Mouse (Mus musculus) spleen, postnatal 4 days (tissue): Measurements from ENCODE around the gene Dop1a.
"Not testable (repeated sequence)": the region's sequence is repeated elsewhere in the genome, so short reads cannot be mapped to it uniquely, and the experiment has no call there.

Experiments used
- DNase-seq, 2 experiments: peaks; one replicate each; pipeline ENCODE4 v3.0.0; 2022; ENCODE audit warnings: low spot score in 2 of 2

Dop1a gene

DNA sequence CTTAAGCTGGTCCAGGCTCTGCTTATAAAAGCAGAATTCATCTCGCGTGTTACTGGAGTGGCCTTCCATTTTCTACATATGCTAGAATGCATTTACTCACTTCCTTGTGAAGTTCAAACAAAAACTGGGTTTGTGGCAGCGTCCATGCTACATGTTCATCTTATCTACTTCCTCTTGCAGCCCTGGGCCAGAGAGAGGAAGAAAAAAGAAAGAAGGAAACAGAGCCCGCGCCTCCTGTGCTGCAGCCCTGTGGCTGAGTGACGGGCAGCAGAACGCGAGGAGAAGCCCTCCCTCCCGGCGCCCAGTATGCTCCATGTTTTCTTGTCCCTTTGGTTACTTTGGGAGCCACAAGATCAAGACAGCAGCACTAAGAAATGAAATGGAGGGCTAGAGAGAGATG lies 112.7 kb downstream of the Dop1a start:
- DNase-seq, result no peak

DNA sequence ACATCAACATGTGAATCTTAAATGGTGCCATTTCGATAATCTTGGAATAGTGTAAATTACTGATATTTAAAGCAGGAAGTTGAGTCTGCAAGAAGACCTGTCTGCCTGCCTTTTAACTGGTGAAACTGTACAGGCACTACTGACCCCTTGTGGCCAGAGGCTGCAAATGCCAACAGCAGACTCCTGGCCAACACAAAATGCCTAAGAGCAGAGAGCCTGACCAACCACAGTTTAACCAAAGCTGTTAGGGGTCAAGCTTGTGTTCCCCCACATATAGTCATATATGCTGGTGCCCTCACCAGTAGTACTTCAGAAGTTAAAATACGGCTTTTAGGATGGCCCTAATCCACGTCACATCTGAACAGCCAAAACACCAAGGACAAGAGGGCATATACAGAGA lies 116.8 kb downstream of the Dop1a start:
- DNase-seq, result peak; percentile 60 to 85

DNA sequence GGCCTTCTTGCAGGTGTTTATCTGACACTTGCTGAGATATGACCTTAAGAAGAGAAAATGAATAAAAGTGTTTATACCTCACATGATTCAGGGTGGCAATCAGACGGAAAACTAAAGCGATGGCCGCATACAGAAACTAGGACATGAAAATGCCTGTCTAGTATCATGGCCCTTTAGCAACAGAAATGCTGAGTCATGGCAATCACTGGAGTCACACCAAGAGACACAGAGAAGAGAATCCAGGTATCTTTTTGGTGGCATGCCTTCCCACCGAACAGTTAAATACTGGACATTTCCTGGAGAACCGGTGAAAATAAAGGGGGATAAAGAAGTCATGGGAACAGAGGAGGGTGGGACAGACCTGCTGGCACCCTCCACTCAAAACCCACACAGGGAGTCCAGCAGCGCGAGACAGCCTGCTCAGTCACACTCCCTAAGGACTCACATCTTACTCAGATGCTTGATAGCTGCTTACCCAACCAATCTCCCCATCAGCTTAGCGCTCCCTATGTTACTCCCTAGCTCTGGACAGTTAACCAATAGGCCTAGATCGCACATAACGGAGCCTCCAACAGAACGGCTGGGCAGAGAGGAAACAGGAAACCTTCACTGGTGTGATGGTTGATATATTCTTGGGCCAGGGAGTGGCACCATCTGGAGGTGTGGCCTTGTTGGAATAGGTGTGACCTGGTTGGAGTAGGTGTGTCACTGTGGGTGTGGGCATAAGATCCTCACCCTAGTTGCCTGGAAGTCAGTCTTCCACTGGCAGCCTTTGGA lies 120.3 kb downstream of the Dop1a start:
- no peak for DNase-seq

DNA sequence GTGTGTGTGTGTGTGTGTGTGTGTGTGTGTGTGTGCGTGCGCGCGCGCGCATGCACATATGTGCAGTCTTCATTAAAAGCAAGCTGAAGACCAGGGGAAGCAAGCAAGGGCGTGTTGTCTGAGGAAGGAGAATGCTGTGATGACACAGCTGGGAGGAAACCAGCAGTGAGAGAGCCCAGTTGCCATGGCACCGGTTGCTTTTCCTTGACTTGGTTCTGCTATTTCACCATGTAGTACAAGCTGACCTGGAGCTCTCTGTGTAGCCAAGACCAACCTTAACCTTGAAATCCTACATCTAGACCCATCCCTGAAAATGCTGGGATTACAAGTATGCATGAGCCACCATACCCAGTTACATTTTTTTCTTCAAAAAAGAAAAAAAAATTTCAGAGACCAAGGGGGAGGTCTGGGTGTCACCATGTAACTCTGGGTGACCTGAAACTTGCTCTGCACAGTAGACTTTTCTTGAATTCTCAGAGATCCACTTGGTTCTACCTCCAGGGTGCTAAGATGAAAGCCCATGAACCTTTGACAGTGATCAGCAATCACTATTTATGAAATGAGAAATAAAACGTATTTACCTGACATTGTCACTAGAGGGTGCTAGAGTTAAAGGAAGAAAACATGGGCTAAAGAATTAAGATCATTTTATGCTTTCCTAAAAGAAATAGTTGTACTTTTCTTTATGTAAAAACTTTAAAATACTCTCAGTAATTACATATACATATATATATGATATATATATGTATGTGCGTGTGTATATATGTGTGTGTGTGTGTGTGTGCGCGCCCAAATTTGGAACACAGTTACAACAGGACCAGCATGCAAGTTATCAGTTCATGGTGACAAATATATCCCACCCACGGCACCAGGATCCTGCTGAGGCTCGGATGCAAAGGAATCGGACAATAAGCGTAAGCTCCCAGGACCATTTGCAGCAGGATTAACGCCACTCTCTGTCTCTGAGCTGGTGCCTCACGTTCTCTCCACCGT lies 126.0 kb downstream of the Dop1a start:
- DNase-seq, result no peak

DNA sequence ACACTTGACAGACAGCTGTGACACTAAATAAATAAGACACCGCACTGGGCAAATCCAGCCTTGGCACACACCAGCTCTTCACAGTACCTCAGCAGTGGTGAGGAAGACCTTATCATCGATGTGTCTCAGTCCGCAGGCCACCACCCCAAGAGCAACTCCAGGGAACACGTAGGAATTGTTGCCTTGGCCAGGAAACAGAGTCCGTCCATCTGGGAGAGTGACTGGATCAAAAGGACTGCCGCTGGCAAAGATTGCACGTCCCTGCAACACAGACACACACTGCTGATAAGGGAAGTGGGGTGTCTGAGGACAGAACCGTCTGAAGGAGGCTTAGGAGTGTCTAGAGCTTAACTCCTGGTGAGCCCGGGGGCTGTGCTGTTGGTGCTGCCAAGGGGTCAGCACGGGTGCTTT lies 127.4 kb downstream of the Dop1a start:
- not testable (repeated sequence) for DNase-seq

DNA sequence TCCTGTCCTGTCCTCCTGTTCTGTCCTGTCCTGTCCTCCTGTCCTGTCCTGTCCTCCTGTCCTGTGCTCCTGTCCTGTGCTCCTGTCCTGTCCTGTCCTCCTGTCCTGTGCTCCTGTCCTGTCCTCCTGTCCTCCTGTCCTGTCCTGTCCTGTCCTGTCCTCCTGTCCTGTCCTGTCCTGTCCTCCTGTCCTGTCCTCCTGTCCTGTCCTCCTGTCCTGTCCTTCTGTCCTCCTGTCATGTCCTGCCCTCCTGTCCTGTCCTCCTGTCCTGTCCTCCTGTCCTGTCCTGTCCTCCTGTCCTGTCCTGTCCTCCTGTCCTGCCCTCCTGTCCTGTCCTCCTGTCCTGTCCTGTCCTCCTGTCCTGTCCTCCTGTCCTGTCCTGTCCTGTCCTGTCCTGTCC lies 130.0 kb downstream of the Dop1a start:
- not testable (repeated sequence) for DNase-seq

DNA sequence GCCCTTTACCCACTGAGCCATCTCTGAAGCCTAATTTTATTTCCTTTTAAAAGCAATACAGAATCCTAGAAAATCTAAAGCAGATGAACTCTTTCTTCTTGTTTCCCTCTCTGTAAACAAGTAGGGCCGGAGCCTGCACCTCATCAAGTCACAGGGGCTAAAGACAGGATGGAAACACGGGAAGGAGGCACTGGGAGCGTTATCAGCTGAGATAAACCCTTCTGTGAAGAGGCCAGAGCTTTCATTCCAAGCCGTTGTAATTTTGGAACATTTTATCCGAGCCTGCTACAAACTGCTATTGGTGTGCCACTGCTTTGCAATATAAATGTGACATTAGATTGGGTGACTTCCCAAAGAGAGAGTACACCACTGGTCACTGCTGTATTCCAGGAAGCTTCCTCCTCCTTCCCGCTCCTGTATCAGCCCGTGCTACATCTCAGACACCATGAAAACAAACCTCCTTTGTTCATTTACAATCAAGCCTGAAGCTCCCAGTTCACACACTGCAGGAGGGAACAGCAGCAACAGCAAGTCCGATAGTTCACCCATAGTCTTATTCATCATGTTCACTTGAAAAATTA lies 132.9 kb downstream of the Dop1a start:
- no peak for DNase-seq
